Mouse (Mus musculus): ENCODE data around the gene Pde10a. TPM values are rescaled to one million over a fixed set of nuclear protein-coding genes. Genes with fewer than 3 reads are reported as not detected.

Pde10a gene
- total RNA-seq, 2 experiments from 2014 or later = 3.5 to 4.4 TPM

GRCm38 (mm10) chr17:8799914-8800420 is 274.8 kb downstream of the Pde10a start:
- DNase-seq (ENCODE audit: low spot score) = no peak

- DNase-seq (ENCODE audit: low spot score) = no peak
Measured at GRCm38 (mm10) chr17:8800478-8801082, 275.4 kb downstream of the Pde10a start.

GRCm38 (mm10) chr17:8801083-8801854 is 276.1 kb downstream of the Pde10a start:
- DNase-seq (ENCODE audit: low spot score) = peak; percentile 64

- no peak for DNase-seq (ENCODE audit: low spot score)
Measured at GRCm38 (mm10) chr17:8801855-8802104, 276.6 kb downstream of the Pde10a start.

- DNase-seq (ENCODE audit: low spot score) = no peak
Measured at GRCm38 (mm10) chr17:8802161-8802888, 277.2 kb downstream of the Pde10a start.

- DNase-seq (ENCODE audit: low spot score) = no peak
Measured at GRCm38 (mm10) chr17:8802889-8803799, 278.0 kb downstream of the Pde10a start.

- no peak for DNase-seq (ENCODE audit: low spot score)
Measured at GRCm38 (mm10) chr17:8807345-8807744, 282.2 kb downstream of the Pde10a start.

- no peak for DNase-seq (ENCODE audit: low spot score)
Measured at GRCm38 (mm10) chr17:8809771-8810170, 284.6 kb downstream of the Pde10a start.

GRCm38 (mm10) chr17:8810201-8810600 is 285.0 kb downstream of the Pde10a start:
- DNase-seq (ENCODE audit: low spot score) = no peak

- no peak for DNase-seq (ENCODE audit: low spot score)
Measured at GRCm38 (mm10) chr17:8812228-8812865, 287.2 kb downstream of the Pde10a start.

GRCm38 (mm10) chr17:8813773-8814491 is 288.8 kb downstream of the Pde10a start:
- DNase-seq (ENCODE audit: low spot score) = no peak

GRCm38 (mm10) chr17:8815376-8815775 is 290.2 kb downstream of the Pde10a start:
- peak; percentile 40 for DNase-seq (ENCODE audit: low spot score)

GRCm38 (mm10) chr17:8815864-8816263 is 290.7 kb downstream of the Pde10a start:
- DNase-seq (ENCODE audit: low spot score) = no peak

- no peak for DNase-seq (ENCODE audit: low spot score)
Measured at GRCm38 (mm10) chr17:8818675-8819074, 293.5 kb downstream of the Pde10a start.

- no peak for DNase-seq (ENCODE audit: low spot score)
Measured at GRCm38 (mm10) chr17:8823548-8823947, 298.4 kb downstream of the Pde10a start.

- no peak for DNase-seq (ENCODE audit: low spot score)
Measured at GRCm38 (mm10) chr17:8827204-8827603, 302.0 kb downstream of the Pde10a start.

GRCm38 (mm10) chr17:8831001-8831400 is 305.8 kb downstream of the Pde10a start:
- DNase-seq (ENCODE audit: low spot score) = no peak

GRCm38 (mm10) chr17:8836292-8836691 is 311.1 kb downstream of the Pde10a start:
- no peak for DNase-seq (ENCODE audit: low spot score)

GRCm38 (mm10) chr17:8838252-8838651 is 313.1 kb downstream of the Pde10a start:
- no peak for DNase-seq (ENCODE audit: low spot score)
